Mouse (Mus musculus) lung, embryonic 14.5 days (tissue): ENCODE measurements around the gene Shq1. TPM values are rescaled to one million over a fixed set of nuclear protein-coding genes. Genes with fewer than 3 reads are reported as not detected.

Experiments used
- ATAC-seq: fragments of 200-750 bp; cut with Nextera tagmentation; 2 replicates; pipeline ENCODE4 v1.8.0; 2017; ENCODE audit warnings: mild to moderate bottlenecking, moderate TSS enrichment, moderate library complexity; ENCODE audit not compliant: insufficient read depth
- DNase-seq: peaks from one replicate; pipeline ENCODE4 v3.0.0-alpha.2; 2015
- H3K27ac ChIP-seq: fragments of 300-500 bp; sonication (generic); 2 replicates; pipeline ENCODE4 v1.5.1; 2014; ENCODE audit warnings: low read depth, mild to moderate bottlenecking, moderate library complexity
- H3K27me3 ChIP-seq: fragments of 300-500 bp; sonication (generic); 2 replicates; pipeline ENCODE4 v1.6.1; 2014; ENCODE audit warnings: low read length, control low read depth; ENCODE audit not compliant: insufficient read depth
- H3K36me3 ChIP-seq: fragments of 300-500 bp; sonication (generic); 2 replicates; pipeline ENCODE4 v1.6.1; 2014; ENCODE audit warnings: control low read depth; ENCODE audit not compliant: insufficient read depth
- H3K4me1 ChIP-seq: fragments of 300-500 bp; sonication (generic); 2 replicates; pipeline ENCODE4 v1.6.1; 2014; ENCODE audit warnings: antibody characterized with exemption, control low read depth; ENCODE audit not compliant: insufficient read depth
- H3K4me2 ChIP-seq: fragments of 300-500 bp; sonication (generic); 2 replicates; pipeline ENCODE4 v1.6.1; 2014; ENCODE audit warnings: mild to moderate bottlenecking
- H3K4me3 ChIP-seq: fragments of 300-500 bp; sonication (generic); 2 replicates; pipeline ENCODE4 v1.5.1; 2014; ENCODE audit warnings: low read depth, low read length
- H3K9ac ChIP-seq: fragments of 300-500 bp; sonication (generic); 2 replicates; pipeline ENCODE4 v1.6.1; 2014
- H3K9me3 ChIP-seq: fragments of 300-500 bp; sonication (generic); 2 replicates; pipeline ENCODE4 v1.6.1; 2016; ENCODE audit warnings: low read depth, low read length, control low read depth
- CTCF ChIP-seq: IDR thresholded peaks from 2 replicates; pipeline ENCODE4 v1.5.1; 2016; ENCODE audit warnings: antibody characterized with exemption, low read depth
- WGBS: fragments of 180-500 bp; shearing (Covaris S2); extraction: QIAGEN DNeasy Blood & Tissue Kit; methylation state at CpG from one replicate; pipeline ENCODE4 v1.1.7; 2014; 5-methylcytosine and 5-hydroxymethylcytosine counted together
- polyA plus RNA-seq: library from polyadenylated mRNA; unstranded; fragments of >200 nt; fragmentation: Nextera tagmentation; extraction: Ambion mirVana; gene quantifications from 2 replicates; pipeline ENCODE4 v1.2.1, GENCODE M21; 2014

Shq1 gene
- polyA plus RNA-seq, 1 experiment from 2014 or later = 17.7 TPM

- H3K27me3 ChIP-seq = no peaks in the 10 kb centered on the region
- 0 out of 2 replicates have a peak, but pooled peaks have one; percentile 26 for TF ChIP-seq CTCF
- DNase-seq (peak; percentile 60), ATAC-seq (peak; percentile 77)
- H3K9me3 ChIP-seq = no peaks in the 10 kb centered on the region
- peak overlapping the region; percentile 58; the same call in 1 of the 2 replicates for H3K27ac ChIP-seq
- H3K4me1 ChIP-seq = no peaks in the 10 kb centered on the region
- WGBS = under 1% methylated on average over 32 of the region's 32 CpGs
- H3K9ac ChIP-seq = peak overlapping the region; percentile 77
- H3K4me2 ChIP-seq = peak overlapping the region; percentile 96
- peak overlapping the region; percentile 83 for H3K4me3 ChIP-seq
- no peaks in the 10 kb centered on the region for H3K36me3 ChIP-seq
Observed at GRCm38 (mm10) chr6:100670370-100670841, 551 bp downstream of the Shq1 start.

- DNase-seq (no peak), ATAC-seq (no peak)
- TF ChIP-seq CTCF = no peak
- H3K4me2 ChIP-seq = no peak overlapping the region
- no peaks in the 10 kb centered on the region for H3K9me3 ChIP-seq
- WGBS = 47% methylated on average over 2 of the region's 2 CpGs
- H3K9ac ChIP-seq = no peak overlapping the region
- no peak overlapping the region for H3K4me3 ChIP-seq
- no peak overlapping the region for H3K27ac ChIP-seq
- no peaks in the 10 kb centered on the region for H3K27me3 ChIP-seq
- H3K4me1 ChIP-seq = no peaks in the 10 kb centered on the region
- peaks cover 8% of the 10 kb centered on the region; the same call in 1 of the 2 replicates for H3K36me3 ChIP-seq
Observed at GRCm38 (mm10) chr6:100668858-100669257, 2.1 kb downstream of the Shq1 start.

GRCm38 (mm10) chr6:100667644-100668043, 3.3 kb downstream of the Shq1 start:
- Histone ChIP-seq H3K4me3 (no peak overlapping the region), H3K27me3 (no peaks in the 10 kb centered on the region), H3K9ac (no peak overlapping the region), H3K27ac (no peak overlapping the region), H3K4me2 (no peak overlapping the region), H3K9me3 (no peaks in the 10 kb centered on the region), H3K4me1 (no peaks in the 10 kb centered on the region), H3K36me3 (peaks cover 15% of the 10 kb centered on the region; the same call in 1 of the 2 replicates)
- no peak for ATAC-seq
- WGBS = 65% methylated on average over 8 of the region's 8 CpGs
- peak; percentile 36 for DNase-seq
- peak; percentile 42; the same call in 1 of the 2 replicates for TF ChIP-seq CTCF

GRCm38 (mm10) chr6:100662224-100662623, 8.7 kb downstream of the Shq1 start:
- no peak overlapping the region for H3K4me3 ChIP-seq
- H3K9me3 ChIP-seq = no peaks in the 10 kb centered on the region
- H3K27me3 ChIP-seq = no peaks in the 10 kb centered on the region
- no peak for TF ChIP-seq CTCF
- no peak for ATAC-seq
- DNase-seq = no peak
- WGBS = 74% methylated on average over 6 of the region's 6 CpGs
- peaks cover 25% of the 10 kb centered on the region; the same call in 1 of the 2 replicates for H3K36me3 ChIP-seq
- no peaks in the 10 kb centered on the region for H3K4me1 ChIP-seq
- no peak overlapping the region for H3K9ac ChIP-seq
- no peak overlapping the region for H3K4me2 ChIP-seq
- H3K27ac ChIP-seq = no peak overlapping the region

- H3K27me3 ChIP-seq = no peaks in the 10 kb centered on the region
- H3K4me1 ChIP-seq = no peaks in the 10 kb centered on the region
- no peak for TF ChIP-seq CTCF
- no peak overlapping the region for H3K9ac ChIP-seq
- 76% methylated on average over 5 of the region's 5 CpGs for WGBS
- H3K9me3 ChIP-seq = no peaks in the 10 kb centered on the region
- DNase-seq = no peak
- H3K27ac ChIP-seq = no peak overlapping the region
- peaks cover 25% of the 10 kb centered on the region; the same call in 1 of the 2 replicates for H3K36me3 ChIP-seq
- no peak for ATAC-seq
- H3K4me2 ChIP-seq = no peak overlapping the region
- no peak overlapping the region for H3K4me3 ChIP-seq
Observed at GRCm38 (mm10) chr6:100660395-100660794, 10.6 kb downstream of the Shq1 start.

- TF ChIP-seq CTCF = no peak
- no peaks in the 10 kb centered on the region for H3K4me1 ChIP-seq
- WGBS = 80% methylated on average over 3 of the region's 3 CpGs
Observed at GRCm38 (mm10) chr6:100652535-100652934, 18.4 kb downstream of the Shq1 start.

GRCm38 (mm10) chr6:100647196-100647595, 23.8 kb downstream of the Shq1 start:
- no peak overlapping the region for H3K4me2 ChIP-seq
- H3K9me3 ChIP-seq = no peaks in the 10 kb centered on the region
- H3K27ac ChIP-seq = no peak overlapping the region
- no peaks in the 10 kb centered on the region for H3K4me1 ChIP-seq
- H3K9ac ChIP-seq = no peak overlapping the region
- no peak for ATAC-seq
- H3K36me3 ChIP-seq = 0 out of 2 replicates have a peak, but pooled peaks cover 2% of the 10 kb centered on the region
- no peak overlapping the region for H3K4me3 ChIP-seq
- no peak for DNase-seq
- no peaks in the 10 kb centered on the region for H3K27me3 ChIP-seq
- WGBS = 73% methylated on average over 5 of the region's 5 CpGs
- no peak for TF ChIP-seq CTCF

More at GRCm38 (mm10) chr6:100652535-100652934, 18.4 kb downstream of the Shq1 start:
- Histone ChIP-seq H3K9me3 (no peaks in the 10 kb centered on the region), H3K27ac (no peak overlapping the region), H3K36me3 (peaks cover 4% of the 10 kb centered on the region; the same call in 1 of the 2 replicates), H3K4me2 (no peak overlapping the region), H3K4me3 (no peak overlapping the region), H3K27me3 (no peaks in the 10 kb centered on the region), H3K9ac (no peak overlapping the region)
- ATAC-seq (no peak), DNase-seq (no peak)
